Mouse (Mus musculus) heart, adult 2 months (tissue): ENCODE measurements around the gene Add3. TPM values are rescaled to one million over a fixed set of nuclear protein-coding genes. Genes with fewer than 3 reads are reported as not detected.

Experiments
- DNase-seq, 2 experiments: peaks; one replicate each; pipeline ENCODE4 v3.0.0; 2021
- H3K27ac ChIP-seq: fragments of 200-600 bp; 2 replicates; pipeline ENCODE4 v1.8.1; 2022
- H3K27me3 ChIP-seq: fragments of 200-500 bp; 2 replicates; pipeline ENCODE4 v1.6.1; 2012; ENCODE audit warnings: mild to moderate bottlenecking, low read length, inconsistent platforms, mixed read lengths; ENCODE audit not compliant: control insufficient read depth, insufficient read depth
- H3K36me3 ChIP-seq: fragments of 200-500 bp; 2 replicates; pipeline ENCODE4 v1.6.1; 2012; ENCODE audit warnings: low read length, inconsistent platforms; ENCODE audit not compliant: control insufficient read depth, insufficient read depth
- H3K4me1 ChIP-seq: fragments of 200-500 bp; 2 replicates; pipeline ENCODE4 v1.6.1; 2011; ENCODE audit warnings: low read length; ENCODE audit not compliant: control insufficient read depth, insufficient read depth
- H3K4me3 ChIP-seq: fragments of 200-600 bp; 2 replicates; pipeline ENCODE4 v1.8.1; 2022
- H3K79me2 ChIP-seq: fragments of 200-500 bp; replicated peaks from 2 replicates; pipeline ENCODE4 v1.6.1; 2012; ENCODE audit warnings: mild to moderate bottlenecking, inconsistent platforms, low read length, moderate library complexity, mixed read lengths; ENCODE audit not compliant: control insufficient read depth, insufficient read depth
- H3K9ac ChIP-seq: fragments of 200-500 bp; 2 replicates; pipeline ENCODE4 v1.6.1; 2012; ENCODE audit warnings: low read depth, mild to moderate bottlenecking, control low read depth, inconsistent platforms, low read length, mixed read lengths
- CTCF ChIP-seq: fragments of 200-600 bp; IDR thresholded peaks from 2 replicates; pipeline ENCODE4 v1.8.1; 2022; ENCODE audit warnings: antibody characterized with exemption, mild to moderate bottlenecking, moderate library complexity
- EP300 ChIP-seq: fragments of 200-500 bp; IDR thresholded peaks from 2 replicates; pipeline ENCODE4 v1.6.1; 2011; ENCODE audit warnings: low read depth, low read length, control low read depth; ENCODE audit not compliant: insufficient read depth
- POLR2A ChIP-seq: fragments of 200-500 bp; IDR thresholded peaks from 2 replicates; pipeline ENCODE4 v1.6.1; 2011; ENCODE audit warnings: mild to moderate bottlenecking, low read depth, low read length, control low read depth; ENCODE audit not compliant: insufficient read depth
- WGBS: fragments of 180-500 bp; shearing (Covaris S2); methylation state at CpG from one replicate; pipeline ENCODE4 v1.1.7; 2018; 5-methylcytosine and 5-hydroxymethylcytosine counted together
- intact Hi-C: fragments of 180-260 bp; cut with DNase I; formaldehyde crosslinking; loops from one replicate; pipeline ENCODE4 v1.15.1; 2025
- polyA plus RNA-seq: library from polyadenylated mRNA; depleted of rRNA; stranded (reverse); fragments of >200 nt; gene quantifications from 2 replicates; pipeline ENCODE4 v1.2.3, GENCODE M21; 2012
- total RNA-seq, 2 experiments: library from RNA; stranded (reverse); gene quantifications; 2 replicates each; pipeline ENCODE4 v1.2.3; 2021

Gene Add3
- total and polyA plus RNA-seq, 3 experiments, result 25.2 to 50.5 (median 38.9) TPM

- Histone ChIP-seq H3K27me3 (no peaks in the 10 kb centered on the region), H3K4me1 (peaks cover 10% of the 10 kb centered on the region), H3K27ac (peak overlapping the region; percentile 24), H3K9ac (no peak overlapping the region), H3K36me3 (peaks cover 6% of the 10 kb centered on the region), H3K79me2 (no peaks in the 10 kb centered on the region), H3K4me3 (no peak overlapping the region)
- WGBS, result 51% methylated on average over 18 of the region's 18 CpGs
- intact Hi-C loops, result loop anchor here (5.0 kb wide), 1 partner anchor 105 kb away; no protein-coding TSS in a partner anchor
- DNase-seq, result no peak
- TF ChIP-seq POLR2A, result no peak
- TF ChIP-seq CTCF, result no peak
- no peak for TF ChIP-seq EP300
These were observed 12.6 kb upstream of the Add3 start for GRCm38 (mm10) chr19:53127320-53128291.

- WGBS, result 34% methylated on average over 13 of the region's 13 CpGs
- H3K79me2 ChIP-seq, result no peaks in the 10 kb centered on the region
- H3K27ac ChIP-seq, result peak overlapping the region; percentile 15
- H3K27me3 ChIP-seq, result no peaks in the 10 kb centered on the region
- no peak overlapping the region for H3K4me3 ChIP-seq
- TF ChIP-seq EP300, result no peak
- no peak for TF ChIP-seq CTCF
- no peak for TF ChIP-seq POLR2A
- intact Hi-C loops, result loop anchor here (5.0 kb wide), 1 partner anchor 106 kb away; no protein-coding TSS in a partner anchor
- peaks cover 10% of the 10 kb centered on the region for H3K4me1 ChIP-seq
- peak; percentile 42 to 55 for DNase-seq
- H3K9ac ChIP-seq, result no peak overlapping the region
- H3K36me3 ChIP-seq, result peaks cover 6% of the 10 kb centered on the region
These were observed 11.5 kb upstream of the Add3 start for GRCm38 (mm10) chr19:53128494-53129337.

GRCm38 (mm10) chr19:53130399-53131175 lies 9.7 kb upstream of the Add3 start:
- intact Hi-C loops, result loop anchor here (5.0 kb wide), 1 partner anchor 43 kb away; no protein-coding TSS in a partner anchor
- Histone ChIP-seq H3K27me3 (no peaks in the 10 kb centered on the region), H3K36me3 (peaks cover 6% of the 10 kb centered on the region), H3K4me3 (no peak overlapping the region), H3K4me1 (peaks cover 10% of the 10 kb centered on the region), H3K27ac (peak overlapping the region; percentile 66), H3K79me2 (no peaks in the 10 kb centered on the region), H3K9ac (no peak overlapping the region)
- 74% methylated on average over 15 of the region's 16 CpGs for WGBS
- DNase-seq, result peak; percentile 52 to 58
- TF ChIP-seq EP300 (no peak), POLR2A (no peak), CTCF (no peak)

GRCm38 (mm10) chr19:53132471-53132870 lies 7.8 kb upstream of the Add3 start:
- intact Hi-C loops, result loop anchor here (5.0 kb wide), 1 partner anchor 45 kb away; no protein-coding TSS in a partner anchor
- DNase-seq, result no peak
- WGBS, result 92% methylated on average over 10 of the region's 10 CpGs
- no peak overlapping the region for H3K9ac ChIP-seq
- no peaks in the 10 kb centered on the region for H3K79me2 ChIP-seq
- no peak for TF ChIP-seq POLR2A
- no peak for TF ChIP-seq EP300
- TF ChIP-seq CTCF, result no peak
- peaks cover 5% of the 10 kb centered on the region for H3K36me3 ChIP-seq
- no peak overlapping the region for H3K4me3 ChIP-seq
- H3K27ac ChIP-seq, result no peak overlapping the region
- peaks cover 10% of the 10 kb centered on the region for H3K4me1 ChIP-seq
- no peaks in the 10 kb centered on the region for H3K27me3 ChIP-seq

- no peak for DNase-seq
- intact Hi-C loops, result no loop called here
- 84% methylated on average over 13 of the region's 13 CpGs for WGBS
- Histone ChIP-seq H3K27ac (no peak overlapping the region), H3K4me3 (no peak overlapping the region), H3K27me3 (no peaks in the 10 kb centered on the region), H3K9ac (no peak overlapping the region), H3K36me3 (no peaks in the 10 kb centered on the region), H3K79me2 (no peaks in the 10 kb centered on the region), H3K4me1 (no peaks in the 10 kb centered on the region)
- TF ChIP-seq EP300, result no peak
- no peak for TF ChIP-seq POLR2A
- no peak for TF ChIP-seq CTCF
These were observed 3.7 kb upstream of the Add3 start for GRCm38 (mm10) chr19:53136336-53137090.
